Mouse (Mus musculus): ENCODE measurements around the gene Arl4c. TPM values are rescaled to one million over a fixed set of nuclear protein-coding genes. Genes with fewer than 3 reads are reported as not detected.

Gene Arl4c
- total RNA-seq, 2 experiments from 2014 or later = 4.7 to 5.5 TPM

DNA sequence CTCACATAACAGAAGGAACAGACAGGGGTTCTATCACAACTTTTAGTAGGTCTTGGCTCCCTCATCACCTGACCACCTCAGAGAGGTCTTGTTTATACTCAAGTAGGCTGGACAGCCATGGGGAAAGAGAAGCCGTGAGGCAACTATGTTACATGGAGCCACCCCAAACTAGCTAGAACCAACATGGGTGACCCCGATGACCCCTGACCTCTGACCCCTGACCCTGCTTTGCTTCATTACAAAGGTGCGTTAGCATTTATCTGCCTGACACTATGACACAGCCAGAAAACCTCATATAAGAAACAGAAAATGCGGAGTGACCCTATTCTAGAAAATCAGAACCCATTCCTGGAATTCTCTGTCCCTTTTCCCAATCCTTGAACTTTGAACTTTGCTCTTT lies 77.6 kb downstream of the Arl4c start:
- DNase-seq = no peak

DNA sequence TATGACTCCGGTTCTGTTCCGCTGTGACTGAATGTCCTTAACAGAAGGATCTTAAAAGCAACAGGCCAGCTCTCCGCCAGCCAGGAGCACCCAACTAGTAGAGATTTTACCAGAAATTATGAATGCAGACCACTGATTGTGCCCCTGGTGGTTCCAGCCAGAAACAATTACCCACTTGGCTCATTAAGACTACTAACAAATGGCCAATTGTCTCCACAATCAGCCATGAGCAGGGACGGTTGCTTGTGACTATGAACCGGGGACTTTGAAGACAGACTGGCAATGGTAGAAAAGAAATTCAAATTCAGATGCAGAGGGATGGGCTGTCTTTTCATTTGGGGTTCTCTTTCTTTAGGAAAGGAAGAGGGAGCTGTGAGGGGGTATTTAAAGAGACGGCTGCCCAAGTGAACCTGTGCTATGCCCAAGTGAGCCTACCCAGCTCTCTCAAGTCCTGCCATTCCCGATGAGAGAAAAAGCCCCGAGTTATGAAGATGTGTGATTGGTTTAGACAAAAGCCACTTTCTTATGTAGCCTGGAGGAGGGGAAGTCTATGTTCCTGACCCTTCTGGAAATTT lies 78.4 kb downstream of the Arl4c start:
- no peak for DNase-seq

Other genes starting within 250 kb of the Arl4c start
- under 1 TPM in 1 of 2 experiments, not detected in 1; 0.17 TPM for gene Glrp1, start 192.2 kb downstream of the Arl4c start, total RNA-seq (2021)